Mouse (Mus musculus): ENCODE results near the gene Borcs5.

DNA sequence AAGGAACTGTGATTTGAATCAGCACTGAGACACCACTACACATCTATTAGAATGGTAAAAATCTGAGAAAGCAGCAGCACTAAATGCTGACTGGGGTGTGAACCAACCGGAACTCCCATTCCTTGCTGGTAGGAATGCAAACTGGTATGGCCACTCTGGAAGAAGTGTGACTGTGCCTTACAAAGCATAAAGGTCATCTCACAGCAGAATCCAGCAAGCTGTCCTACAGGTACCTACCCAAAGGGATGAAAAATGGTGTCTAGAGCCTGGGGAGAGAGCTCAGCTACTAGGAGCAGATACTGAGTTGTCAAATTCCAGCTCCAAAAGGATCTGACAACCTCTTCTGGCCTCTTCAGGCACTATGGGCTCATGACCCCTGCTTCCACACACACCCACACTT lies 12.7 kb upstream of the Borcs5 start:
- no peak for TF ChIP-seq POLR2A (IDR thresholded peaks at IDR 0.05; ENCODE audit: low read depth, low read length)
- no peak for TF ChIP-seq CTCF (IDR thresholded peaks at IDR 0.05; ENCODE audit: extremely low read depth, insufficient read depth, insufficient read length, insufficient replicate concordance)

Measured in spleen, adult 2 months (tissue).